9 mouse cellular contexts compared by ENCODE assay signal in genomic region chr7:29211013-29211412, GRCm38 (mm10). TPM values are rescaled to one million over a fixed set of nuclear protein-coding genes. Genes with fewer than 3 reads are reported as not detected.
DNase-seq lines count a peak whose midpoint lies in the region; ATAC-seq and TF ChIP-seq lines count a peak whose summit lies in the region.
"Not testable (repeated sequence)": the region's sequence is repeated elsewhere in the genome, so short reads cannot be mapped to it uniquely, and the experiment has no call there.
"Had no signal": no experiment of that assay in that cellular context is flagged by ENCODE, and none has a peak within 500 bp of the region (broad histone marks: within the 10 kb centered on the region; RNA-seq: fewer than 3 reads in every experiment).

No protein-coding gene starts in this region.

- not testable (repeated sequence) for TF ChIP-seq POLR2A in lung, adult 2 months (IDR thresholded peaks at IDR 0.05; ENCODE audit: borderline replicate concordance, extremely low read depth, low read depth, low read length); myocyte (IDR thresholded peaks at IDR 0.05; ENCODE audit: insufficient read length, low read depth)

- H3K79me2 ChIP-seq in myocyte (ENCODE audit: control insufficient read depth, insufficient read depth) = not testable (repeated sequence)

- TF ChIP-seq CTCF in lung, adult 2 months (IDR thresholded peaks at IDR 0.05; ENCODE audit: insufficient read depth, low read length) = not testable (repeated sequence)

- H3K27me3 ChIP-seq in forebrain, embryonic 16.5 days (replicated peaks; ENCODE audit: control insufficient read depth, insufficient read depth, low read length) = 0 out of 2 replicates have a peak, but pooled peaks cover 11% of the 10 kb centered on the region
- not testable (repeated sequence) for H3K27me3 ChIP-seq in myocyte (ENCODE audit: control insufficient read depth, insufficient read depth, insufficient read length); stomach, embryonic 16.5 days (ENCODE audit: control insufficient read depth, insufficient read depth, low read length)

- not testable (repeated sequence) for H3K27ac ChIP-seq in forebrain, embryonic 16.5 days (ENCODE audit: low read length)
- peak overlapping the region; percentile 66 for H3K27ac ChIP-seq in stomach, embryonic 16.5 days (ENCODE audit: low read length)

- H3K36me3 ChIP-seq in forebrain, embryonic 16.5 days (ENCODE audit: control insufficient read depth, insufficient read depth); myocyte (ENCODE audit: control insufficient read depth, insufficient read depth); stomach, embryonic 16.5 days (ENCODE audit: control insufficient read depth, insufficient read depth, low read length): not testable (repeated sequence)

- not testable (repeated sequence) for H3K4me1 ChIP-seq in forebrain, embryonic 16.5 days (replicated peaks; ENCODE audit: control insufficient read depth, insufficient read depth, low read length); lung, adult 2 months (ENCODE audit: control insufficient read depth, insufficient read depth, low read length); stomach, embryonic 16.5 days (ENCODE audit: control insufficient read depth, insufficient read depth, low read length)

- H3K4me2 ChIP-seq in forebrain, embryonic 16.5 days (ENCODE audit: low read length) = peak overlapping the region; percentile 39
- peak overlapping the region; percentile 81 for H3K4me2 ChIP-seq in myocyte (ENCODE audit: low read depth)
- peak overlapping the region; percentile 55 for H3K4me2 ChIP-seq in stomach, embryonic 16.5 days (ENCODE audit: low read depth, low read length)

- peak; percentile 40 for DNase-seq in c-Kit-positive CD71-positive TER-119-positive erythroid progenitor cells, embryonic 14.5 days (ENCODE audit: low spot score)
- peak; percentile 55 to 71 for DNase-seq in kidney, postnatal 25 days
- peak; percentile 47 for DNase-seq in lung, adult 2 months

- H3K9ac ChIP-seq in forebrain, embryonic 16.5 days (replicated peaks; ENCODE audit: low read depth, low read length) = not testable (repeated sequence)
- peak overlapping the region; percentile 49; the same call in 1 of the 2 replicates for H3K9ac ChIP-seq in stomach, embryonic 16.5 days (ENCODE audit: low read length)

- WGBS in forebrain, embryonic 16.5 days = 30% methylated on average over 15 of the region's 15 CpGs
- WGBS in lung, adult 2 months = 11% methylated on average over 14 of the region's 15 CpGs
- 17% methylated on average over 15 of the region's 15 CpGs for WGBS in stomach, embryonic 16.5 days

- not testable (repeated sequence) for H3ac ChIP-seq in myocyte (ENCODE audit: control insufficient read depth, insufficient read length)

- not testable (repeated sequence) for H3K9me3 ChIP-seq in forebrain, embryonic 16.5 days (ENCODE audit: control insufficient read depth, low read length); stomach, embryonic 16.5 days (replicated peaks; ENCODE audit: control insufficient read depth, low read length)

- H3K4me3 ChIP-seq in forebrain, embryonic 16.5 days (replicated peaks; ENCODE audit: low read length) = not testable (repeated sequence)
- peak overlapping the region; percentile 64 for H3K4me3 ChIP-seq in lung, adult 2 months (replicated peaks; ENCODE audit: extremely low read depth, low read depth, low read length)
- peak overlapping the region; percentile 22 for H3K4me3 ChIP-seq in myocyte
- peak overlapping the region; percentile 40 for H3K4me3 ChIP-seq in stomach, embryonic 16.5 days (replicated peaks; ENCODE audit: low read length)

- peak; percentile 29 for ATAC-seq in CD4-positive, CD25-positive, alpha-beta regulatory T cell, adult 4 months
- ATAC-seq in forebrain, embryonic 16.5 days = not testable (repeated sequence)
- ATAC-seq in hematopoietic stem cell, adult 5-6 weeks (replicated peaks in 1 of 2; ENCODE audit: insufficient read depth in 1 of 2, low FRiP score in 2 of 2, low TSS enrichment in 1 of 2, low read depth in 1 of 2, poor library complexity in 2 of 2, severe bottlenecking in 2 of 2) = peak; percentile 37 to 43; a peak in 3 of 4 replicates
- peak; percentile 55 for ATAC-seq in stomach, embryonic 16.5 days (ENCODE audit: insufficient read depth, low FRiP score)

RNA-seq across cellular contexts. Expression of gene Catsperg1, which starts 2.8 kb away (rescaled TPM):
- polyA plus RNA-seq in CD4-positive, CD25-positive, alpha-beta regulatory T cell, adult 4 months (2017; shearing (Covaris generic)) = under 1 TPM; 0.44 to 0.56 TPM
- polyA plus RNA-seq in forebrain, embryonic 16.5 days (2015; fragmentation: Nextera tagmentation; extraction: Ambion mirVana) = 1.3 and 2.5 TPM in 2 replicates
- 0.79 and 1.3 TPM in 2 replicates for total RNA-seq in hematopoietic stem cell, adult 5-6 weeks (2017)
- polyA plus RNA-seq in lung, adult 2 months (2012; rRNA removed) = 3.4 and 3.9 TPM in 2 replicates
- not detected for polyA plus RNA-seq in myocyte (2012; fragmentation: generic; extraction: Trizol)
- 0.41 and 0.81 TPM in 2 replicates for polyA plus RNA-seq in stomach, embryonic 16.5 days (2015; fragmentation: Nextera tagmentation; extraction: Ambion mirVana)

RNA-seq across cellular contexts. Expression of gene Kcnk6, which starts 21.3 kb away (rescaled TPM):
- 1 to 10 TPM; 2.5 to 5.3 TPM for polyA plus RNA-seq in CD4-positive, CD25-positive, alpha-beta regulatory T cell, adult 4 months (2017; shearing (Covaris generic))
- polyA plus RNA-seq in forebrain, embryonic 16.5 days (2015; fragmentation: Nextera tagmentation; extraction: Ambion mirVana) = 0.61 and 1.1 TPM in 2 replicates
- total RNA-seq in hematopoietic stem cell, adult 5-6 weeks (2017) = 2.3 and 2.8 TPM in 2 replicates
- 30.6 and 41.5 TPM in 2 replicates for polyA plus RNA-seq in lung, adult 2 months (2012; rRNA removed)
- polyA plus RNA-seq in myocyte (2012; fragmentation: generic; extraction: Trizol) = 0.01 TPM
- 2.2 and 3.1 TPM in 2 replicates for polyA plus RNA-seq in stomach, embryonic 16.5 days (2015; fragmentation: Nextera tagmentation; extraction: Ambion mirVana)

RNA-seq across cellular contexts. Expression of gene Yif1b, which starts 27.1 kb away (rescaled TPM):
- polyA plus RNA-seq in CD4-positive, CD25-positive, alpha-beta regulatory T cell, adult 4 months (2017; shearing (Covaris generic)) = 10 to 100 TPM; 58.4 to 71.7 TPM
- 76.3 and 81.0 TPM in 2 replicates for polyA plus RNA-seq in forebrain, embryonic 16.5 days (2015; fragmentation: Nextera tagmentation; extraction: Ambion mirVana)
- total RNA-seq in hematopoietic stem cell, adult 5-6 weeks (2017) = 17.8 and 19.9 TPM in 2 replicates
- polyA plus RNA-seq in lung, adult 2 months (2012; rRNA removed) = 182 and 190 TPM in 2 replicates
- 166 TPM for polyA plus RNA-seq in myocyte (2012; fragmentation: generic; extraction: Trizol)
- 89.4 and 92.2 TPM in 2 replicates for polyA plus RNA-seq in stomach, embryonic 16.5 days (2015; fragmentation: Nextera tagmentation; extraction: Ambion mirVana)

RNA-seq across cellular contexts. Expression of gene Psmd8, which starts 30.5 kb away (rescaled TPM):
- 100 to 1,000 TPM; 163 to 175 TPM for polyA plus RNA-seq in CD4-positive, CD25-positive, alpha-beta regulatory T cell, adult 4 months (2017; shearing (Covaris generic))
- 267 and 277 TPM in 2 replicates for polyA plus RNA-seq in forebrain, embryonic 16.5 days (2015; fragmentation: Nextera tagmentation; extraction: Ambion mirVana)
- total RNA-seq in hematopoietic stem cell, adult 5-6 weeks (2017) = 141 and 144 TPM in 2 replicates
- polyA plus RNA-seq in lung, adult 2 months (2012; rRNA removed) = 93.5 and 165 TPM in 2 replicates
- 404 TPM for polyA plus RNA-seq in myocyte (2012; fragmentation: generic; extraction: Trizol)
- polyA plus RNA-seq in stomach, embryonic 16.5 days (2015; fragmentation: Nextera tagmentation; extraction: Ambion mirVana) = 242 and 249 TPM in 2 replicates

RNA-seq across cellular contexts. Expression of gene 2200002D01Rik, which starts 37.3 kb away (rescaled TPM):
- 1 to 10 TPM; 1.0 to 1.6 TPM for polyA plus RNA-seq in CD4-positive, CD25-positive, alpha-beta regulatory T cell, adult 4 months (2017; shearing (Covaris generic))
- 0.65 and 1.5 TPM in 2 replicates for polyA plus RNA-seq in forebrain, embryonic 16.5 days (2015; fragmentation: Nextera tagmentation; extraction: Ambion mirVana)
- 0.55 and 1.1 TPM in 2 replicates for total RNA-seq in hematopoietic stem cell, adult 5-6 weeks (2017)
- polyA plus RNA-seq in lung, adult 2 months (2012; rRNA removed) = 7.9 and 12.6 TPM in 2 replicates
- polyA plus RNA-seq in myocyte (2012; fragmentation: generic; extraction: Trizol) = 42.4 TPM
- polyA plus RNA-seq in stomach, embryonic 16.5 days (2015; fragmentation: Nextera tagmentation; extraction: Ambion mirVana) = 77.3 and 80.2 TPM in 2 replicates
- total RNA-seq: left cerebral cortex, adult 8-10 months had no signal
